Mouse (Mus musculus) ZHBTc4 (cell line): ENCODE data around the gene Shmt2.

Experiments
- DNase-seq: peaks from one replicate; pipeline ENCODE4 v3.0.0-alpha.2; 2011; ENCODE audit warnings: low read depth, low spot score

Gene Shmt2

GRCm38 (mm10) chr10:127534036-127534928 is 12.0 kb upstream of the Shmt2 start, which contains the start of gene Nxph4:
Nxph4 (minus strand) TSS chr10:127534559.
- peak; percentile 53 for DNase-seq

- DNase-seq = no peak
These were observed 9.3 kb upstream of the Shmt2 start for GRCm38 (mm10) chr10:127531548-127531947.

- DNase-seq = no peak
These were observed 8.7 kb upstream of the Shmt2 start for GRCm38 (mm10) chr10:127530945-127531344.

- no peak for DNase-seq
These were observed 5.2 kb upstream of the Shmt2 start for GRCm38 (mm10) chr10:127527481-127527880.

GRCm38 (mm10) chr10:127526681-127527080 is 4.4 kb upstream of the Shmt2 start:
- DNase-seq = peak; percentile 72

- peak; percentile 56 for DNase-seq
These were observed 3.8 kb upstream of the Shmt2 start for GRCm38 (mm10) chr10:127526048-127526447.

- no peak for DNase-seq
These were observed 2.5 kb upstream of the Shmt2 start for GRCm38 (mm10) chr10:127524646-127525255.

- DNase-seq = no peak
These were observed 598 bp downstream of the Shmt2 start for GRCm38 (mm10) chr10:127521611-127522080.

- DNase-seq = no peak
These were observed 1.4 kb downstream of the Shmt2 start for GRCm38 (mm10) chr10:127520714-127521357.

- peak; percentile 55 for DNase-seq
These were observed 2.1 kb downstream of the Shmt2 start for GRCm38 (mm10) chr10:127519903-127520713.

GRCm38 (mm10) chr10:127519041-127519701 is 3.1 kb downstream of the Shmt2 start:
- DNase-seq = no peak

- DNase-seq = peak; percentile 46
These were observed 4.3 kb downstream of the Shmt2 start for GRCm38 (mm10) chr10:127517941-127518340.

- DNase-seq = peak; percentile 65
These were observed 5.5 kb downstream of the Shmt2 start for GRCm38 (mm10) chr10:127516576-127517260.

- no peak for DNase-seq
These were observed 6.2 kb downstream of the Shmt2 start for GRCm38 (mm10) chr10:127515983-127516459.

GRCm38 (mm10) chr10:127515271-127515982 is 6.8 kb downstream of the Shmt2 start:
- DNase-seq = no peak

GRCm38 (mm10) chr10:127514764-127515163 is 7.5 kb downstream of the Shmt2 start, which contains the start of gene Ndufa4l2:
Ndufa4l2 (plus strand) TSS chr10:127514967.
- DNase-seq = peak; percentile 69

- no peak for DNase-seq
These were observed 8.0 kb downstream of the Shmt2 start for GRCm38 (mm10) chr10:127514111-127514698.

GRCm38 (mm10) chr10:127513501-127514091 is 8.6 kb downstream of the Shmt2 start:
- no peak for DNase-seq
